Mouse (Mus musculus) lung, adult 2 months (tissue): Measurements from ENCODE around the gene Gpcpd1.

Experiments
- CTCF ChIP-seq: fragments of 200-500 bp; IDR thresholded peaks from 2 replicates; pipeline ENCODE4 v1.5.1; 2011; ENCODE audit warnings: mild to moderate bottlenecking, low read length, control low read depth; ENCODE audit not compliant: insufficient read depth
- POLR2A ChIP-seq: fragments of 200-500 bp; IDR thresholded peaks from 2 replicates; pipeline ENCODE4 v1.6.1; 2011; ENCODE audit warnings: low read depth, mild to moderate bottlenecking, control low read depth, low read length, borderline replicate concordance; ENCODE audit errors: extremely low read depth

GRCm38 (mm10) chr2:132513371-132514181 is 74.0 kb downstream of the Gpcpd1 start:
- TF ChIP-seq POLR2A (no peak), CTCF (no peak)
